Mouse (Mus musculus) hindbrain, embryonic 15.5 days (tissue): ENCODE results near the gene Crb2. TPM values are rescaled to one million over a fixed set of nuclear protein-coding genes. Genes with fewer than 3 reads are reported as not detected.

Experiments used
- ATAC-seq: fragments of 200-750 bp; cut with Nextera tagmentation; 2 replicates; pipeline ENCODE4 v1.8.0; 2017; ENCODE audit warnings: low read depth, moderate number of reproducible peaks, moderate TSS enrichment; ENCODE audit not compliant: low FRiP score
- H3K27ac ChIP-seq: fragments of 300-500 bp; sonication (generic); replicated peaks from 2 replicates; pipeline ENCODE4 v1.5.1; 2015; ENCODE audit warnings: mild to moderate bottlenecking, inconsistent platforms
- H3K27me3 ChIP-seq: fragments of 300-500 bp; sonication (generic); 2 replicates; pipeline ENCODE4 v1.6.1; 2015; ENCODE audit warnings: control low read depth, inconsistent platforms
- H3K36me3 ChIP-seq: fragments of 300-500 bp; sonication (generic); 2 replicates; pipeline ENCODE4 v1.6.1; 2015; ENCODE audit warnings: control low read depth, inconsistent platforms
- H3K4me1 ChIP-seq: fragments of 300-500 bp; sonication (generic); replicated peaks from 2 replicates; pipeline ENCODE4 v1.6.1; 2015; ENCODE audit warnings: control low read depth, inconsistent platforms
- H3K4me2 ChIP-seq: fragments of 300-500 bp; sonication (generic); 2 replicates; pipeline ENCODE4 v1.6.1; 2015; ENCODE audit warnings: moderate library complexity, mild to moderate bottlenecking, inconsistent platforms
- H3K4me3 ChIP-seq: fragments of 300-500 bp; sonication (generic); 2 replicates; pipeline ENCODE4 v1.5.1; 2015; ENCODE audit warnings: mild to moderate bottlenecking, inconsistent platforms
- H3K9ac ChIP-seq: fragments of 300-500 bp; sonication (generic); 2 replicates; pipeline ENCODE4 v1.6.1; 2015; ENCODE audit warnings: inconsistent platforms
- H3K9me3 ChIP-seq: fragments of 300-500 bp; sonication (generic); 2 replicates; pipeline ENCODE4 v1.6.1; 2016; ENCODE audit warnings: control low read depth, inconsistent platforms
- WGBS: fragments of 180-500 bp; shearing (Covaris S2); methylation state at CpG from one replicate; pipeline ENCODE4 v1.1.7; 2015; 5-methylcytosine and 5-hydroxymethylcytosine counted together
- polyA plus RNA-seq: library from polyadenylated mRNA; unstranded; fragments of >200 nt; fragmentation: Nextera tagmentation; extraction: Ambion mirVana; gene quantifications from 2 replicates; pipeline ENCODE4 v1.2.1, GENCODE M21; 2015

Crb2 gene
- polyA plus RNA-seq, 1 experiment from 2014 or later, result 5.9 TPM

- WGBS, result 84% methylated on average over 8 of the region's 8 CpGs
- Histone ChIP-seq H3K9me3 (no peaks in the 10 kb centered on the region), H3K27ac (no peak overlapping the region), H3K27me3 (no peaks in the 10 kb centered on the region), H3K36me3 (no peaks in the 10 kb centered on the region), H3K4me3 (no peak overlapping the region), H3K9ac (no peak overlapping the region), H3K4me2 (no peak overlapping the region), H3K4me1 (peaks cover 31% of the 10 kb centered on the region)
- ATAC-seq, result no peak
Observed at GRCm38 (mm10) chr2:37814820-37815361, 38.8 kb downstream of the Crb2 start.

DNA sequence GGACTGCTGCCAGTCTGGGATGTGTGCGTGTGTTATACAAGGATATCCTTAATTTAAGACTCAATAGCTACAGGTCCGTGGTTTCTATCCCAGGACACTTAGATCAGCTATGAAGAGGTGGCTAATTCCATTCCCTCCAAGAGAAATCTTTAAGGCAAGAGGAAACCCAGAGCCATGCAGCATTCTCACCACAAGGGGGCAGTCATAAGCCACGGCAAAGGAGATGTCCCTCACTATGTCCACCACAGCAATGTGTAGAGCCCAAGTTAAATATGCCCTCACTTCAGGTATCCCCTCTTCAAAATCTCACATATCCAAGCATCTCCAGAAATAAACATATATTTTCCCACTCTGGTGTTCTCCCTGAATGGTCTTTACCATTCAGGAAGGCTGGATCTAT is 39.6 kb downstream of the Crb2 start:
- H3K36me3 ChIP-seq, result no peaks in the 10 kb centered on the region
- no peaks in the 10 kb centered on the region for H3K9me3 ChIP-seq
- 14% methylated on average over 3 of the region's 3 CpGs for WGBS
- ATAC-seq, result 0 out of 2 replicates have a peak, but pooled peaks have one; percentile 27
- H3K27me3 ChIP-seq, result no peaks in the 10 kb centered on the region
- H3K27ac ChIP-seq, result no peak overlapping the region
- no peak overlapping the region for H3K4me3 ChIP-seq
- H3K4me1 ChIP-seq, result peaks cover 33% of the 10 kb centered on the region
- no peak overlapping the region for H3K4me2 ChIP-seq
- no peak overlapping the region for H3K9ac ChIP-seq

GRCm38 (mm10) chr2:37818761-37819525 is 42.9 kb downstream of the Crb2 start:
- Histone ChIP-seq H3K9ac (no peak overlapping the region), H3K4me1 (peaks cover 36% of the 10 kb centered on the region), H3K27ac (peak overlapping the region; percentile 3), H3K9me3 (no peaks in the 10 kb centered on the region), H3K27me3 (no peaks in the 10 kb centered on the region), H3K4me3 (no peak overlapping the region), H3K36me3 (no peaks in the 10 kb centered on the region), H3K4me2 (no peak overlapping the region)
- ATAC-seq, result peak; percentile 55
- 6% methylated on average over 5 of the region's 5 CpGs for WGBS

GRCm38 (mm10) chr2:37819526-37820152 is 43.6 kb downstream of the Crb2 start:
- peak overlapping the region; percentile 3 for H3K27ac ChIP-seq
- H3K4me2 ChIP-seq, result no peak overlapping the region
- H3K4me3 ChIP-seq, result no peak overlapping the region
- H3K9me3 ChIP-seq, result no peaks in the 10 kb centered on the region
- peaks cover 36% of the 10 kb centered on the region for H3K4me1 ChIP-seq
- no peaks in the 10 kb centered on the region for H3K36me3 ChIP-seq
- no peak for ATAC-seq
- H3K27me3 ChIP-seq, result no peaks in the 10 kb centered on the region
- no peak overlapping the region for H3K9ac ChIP-seq
- WGBS, result 27% methylated on average over 4 of the region's 4 CpGs

GRCm38 (mm10) chr2:37822122-37822521 is 46.1 kb downstream of the Crb2 start:
- no peaks in the 10 kb centered on the region for H3K36me3 ChIP-seq
- 37% methylated on average over 5 of the region's 5 CpGs for WGBS
- peak overlapping the region; percentile 37; the same call in 1 of the 2 replicates for H3K27ac ChIP-seq
- no peak overlapping the region for H3K4me3 ChIP-seq
- peaks cover 36% of the 10 kb centered on the region for H3K4me1 ChIP-seq
- H3K4me2 ChIP-seq, result no peak overlapping the region
- H3K9ac ChIP-seq, result no peak overlapping the region
- H3K9me3 ChIP-seq, result no peaks in the 10 kb centered on the region
- ATAC-seq, result no peak
- H3K27me3 ChIP-seq, result no peaks in the 10 kb centered on the region

DNA sequence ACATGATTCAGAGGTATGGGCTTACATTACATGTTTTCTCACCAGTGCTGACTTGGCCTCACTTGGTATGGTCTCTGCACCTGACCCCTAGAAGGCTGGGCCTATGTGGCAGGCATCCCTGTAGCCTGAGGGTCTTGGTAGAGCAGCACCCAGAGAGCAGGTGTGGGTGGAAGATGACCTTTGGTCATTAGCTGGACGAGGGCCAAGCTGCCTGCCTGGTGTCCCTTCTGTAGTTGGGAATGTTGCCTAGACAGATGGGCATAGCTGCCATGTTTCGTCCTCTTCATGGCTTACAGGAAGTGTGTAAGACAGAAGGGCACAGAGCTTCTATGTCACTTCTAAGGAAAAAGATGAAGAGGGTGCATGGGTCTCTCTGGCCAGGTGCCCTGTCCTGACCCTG is 47.8 kb downstream of the Crb2 start:
- Histone ChIP-seq H3K4me2 (no peak overlapping the region), H3K27me3 (no peaks in the 10 kb centered on the region), H3K27ac (no peak overlapping the region), H3K9ac (no peak overlapping the region), H3K4me1 (peaks cover 21% of the 10 kb centered on the region), H3K9me3 (no peaks in the 10 kb centered on the region), H3K4me3 (no peak overlapping the region), H3K36me3 (no peaks in the 10 kb centered on the region)
- WGBS, result 79% methylated on average over 2 of the region's 2 CpGs
- ATAC-seq, result no peak

DNA sequence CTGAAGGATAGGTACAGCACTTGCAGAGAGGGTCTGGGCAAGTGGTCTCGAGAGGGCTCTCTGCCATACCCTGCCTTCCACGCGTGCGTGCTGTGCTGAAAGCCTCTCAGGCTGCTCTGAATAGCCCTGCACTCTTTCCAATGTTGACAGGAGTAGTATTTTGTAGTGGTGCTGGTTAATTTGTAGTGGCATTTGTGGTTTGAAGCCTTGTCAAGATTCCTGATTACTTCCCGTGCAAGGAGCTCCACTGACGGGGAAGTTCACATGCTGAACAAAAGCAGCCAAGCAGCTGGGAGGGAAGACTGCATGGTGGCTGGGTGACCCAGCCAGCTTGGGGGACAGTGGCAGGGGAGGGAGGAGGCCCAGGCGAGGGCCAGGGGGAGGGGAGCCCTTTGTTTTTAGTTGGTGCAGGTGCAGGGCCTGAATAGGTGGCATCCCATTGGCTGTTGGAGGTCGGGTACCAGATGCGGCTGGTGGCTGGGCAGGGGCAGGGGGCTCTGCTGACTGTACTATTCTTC is 53.8 kb downstream of the Crb2 start:
- Histone ChIP-seq H3K36me3 (no peaks in the 10 kb centered on the region), H3K9me3 (no peaks in the 10 kb centered on the region), H3K27me3 (no peaks in the 10 kb centered on the region), H3K4me1 (peaks cover 30% of the 10 kb centered on the region), H3K4me2 (no peak overlapping the region), H3K4me3 (no peak overlapping the region), H3K27ac (peak overlapping the region; percentile 40; the same call in 1 of the 2 replicates), H3K9ac (no peak overlapping the region)
- 28% methylated on average over 9 of the region's 9 CpGs for WGBS
- ATAC-seq, result peak; percentile 59; the same call in 1 of the 2 replicates

- Histone ChIP-seq H3K27ac (peak overlapping the region; percentile 40), H3K4me3 (no peak overlapping the region), H3K4me2 (no peak overlapping the region), H3K9ac (no peak overlapping the region), H3K27me3 (no peaks in the 10 kb centered on the region), H3K36me3 (no peaks in the 10 kb centered on the region), H3K4me1 (peaks cover 30% of the 10 kb centered on the region), H3K9me3 (no peaks in the 10 kb centered on the region)
- ATAC-seq, result no peak
- WGBS, result 49% methylated on average over 10 of the region's 10 CpGs
Observed at GRCm38 (mm10) chr2:37832253-37832652, 56.2 kb downstream of the Crb2 start.

- Histone ChIP-seq H3K4me3 (no peak overlapping the region), H3K9ac (no peak overlapping the region), H3K4me2 (no peak overlapping the region), H3K9me3 (no peaks in the 10 kb centered on the region), H3K27ac (no peak overlapping the region), H3K4me1 (peaks cover 12% of the 10 kb centered on the region), H3K36me3 (no peaks in the 10 kb centered on the region), H3K27me3 (no peaks in the 10 kb centered on the region)
- no peak for ATAC-seq
- WGBS, result 98% methylated on average over 3 of the region's 3 CpGs
Observed at GRCm38 (mm10) chr2:37836926-37837325, 60.9 kb downstream of the Crb2 start.

DNA sequence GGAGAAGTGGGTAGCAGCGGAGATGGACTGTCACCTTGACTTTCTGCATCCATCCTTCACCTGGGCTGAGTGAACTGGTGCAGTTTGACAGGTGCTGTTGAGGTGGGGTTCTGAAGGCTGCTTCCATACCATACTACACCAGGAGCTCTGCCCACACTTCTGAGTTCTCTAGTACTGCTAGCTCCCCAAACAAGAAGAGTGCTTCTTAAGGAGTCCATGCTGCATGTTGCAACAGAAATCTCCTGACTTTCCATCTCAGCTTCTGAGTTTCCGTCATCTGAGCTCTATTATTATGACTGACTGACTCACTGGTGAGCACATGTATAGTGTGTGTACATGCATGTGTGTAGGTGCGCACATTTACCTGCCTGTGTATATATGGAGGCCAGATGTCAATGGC is 61.5 kb downstream of the Crb2 start:
- no peak overlapping the region for H3K27ac ChIP-seq

GRCm38 (mm10) chr2:37838202-37838984 is 62.3 kb downstream of the Crb2 start:
- Histone ChIP-seq H3K27me3 (no peaks in the 10 kb centered on the region), H3K36me3 (no peaks in the 10 kb centered on the region), H3K4me2 (no peak overlapping the region), H3K4me1 (peaks cover 15% of the 10 kb centered on the region), H3K9ac (no peak overlapping the region), H3K9me3 (no peaks in the 10 kb centered on the region), H3K27ac (no peak overlapping the region), H3K4me3 (no peak overlapping the region)
- 90% methylated on average over 7 of the region's 7 CpGs for WGBS
- ATAC-seq, result no peak

More for the DNA sequence above, 61.5 kb downstream of the Crb2 start:
- Histone ChIP-seq H3K4me3 (no peak overlapping the region), H3K9ac (no peak overlapping the region), H3K27me3 (no peaks in the 10 kb centered on the region), H3K4me2 (no peak overlapping the region), H3K4me1 (peaks cover 12% of the 10 kb centered on the region), H3K9me3 (no peaks in the 10 kb centered on the region), H3K36me3 (no peaks in the 10 kb centered on the region)
- ATAC-seq, result no peak
- WGBS, result 97% methylated on average over 3 of the region's 3 CpGs
